Mouse (Mus musculus) liver, adult 2 months (tissue): ENCODE results near the gene Ccdc170. TPM values are rescaled to one million over a fixed set of nuclear protein-coding genes. Genes with fewer than 3 reads are reported as not detected.
A peak's percentile ranks its signal among the peaks of the same experiment; 100 is the strongest.

Experiments used
- DNase-seq: peaks from one replicate; pipeline ENCODE4 v3.0.0-alpha.2; 2011; ENCODE audit warnings: low read depth, low spot score; ENCODE audit errors: extremely low read depth
- H3K27ac ChIP-seq: fragments of 200-500 bp; replicated peaks from 2 replicates; pipeline ENCODE4 v1.5.1; 2012; ENCODE audit warnings: low read depth, mild to moderate bottlenecking, control low read depth, inconsistent platforms, low read length; ENCODE audit not compliant: insufficient read depth
- H3K27me3 ChIP-seq: fragments of 200-500 bp; 2 replicates; pipeline ENCODE4 v1.6.1; 2012; ENCODE audit warnings: mild to moderate bottlenecking, moderate library complexity, low read length, inconsistent platforms; ENCODE audit not compliant: control insufficient read depth, insufficient read depth
- H3K36me3 ChIP-seq: fragments of 200-500 bp; 2 replicates; pipeline ENCODE4 v1.6.1; 2012; ENCODE audit warnings: low read length, inconsistent platforms; ENCODE audit not compliant: control insufficient read depth, insufficient read depth
- H3K4me1 ChIP-seq: fragments of 200-500 bp; 2 replicates; pipeline ENCODE4 v1.6.1; 2011; ENCODE audit warnings: low read length; ENCODE audit not compliant: control insufficient read depth, insufficient read depth
- H3K4me3 ChIP-seq: fragments of 200-500 bp; 2 replicates; pipeline ENCODE4 v1.5.1; 2011; ENCODE audit warnings: low read depth, mild to moderate bottlenecking, control low read depth, low read length, moderate library complexity; ENCODE audit not compliant: insufficient read depth
- H3K79me2 ChIP-seq: fragments of 200-500 bp; 2 replicates; pipeline ENCODE4 v1.6.1; 2012; ENCODE audit warnings: inconsistent platforms, mild to moderate bottlenecking, low read length, moderate library complexity; ENCODE audit not compliant: control insufficient read depth, insufficient read depth
- H3K9ac ChIP-seq: fragments of 200-500 bp; 2 replicates; pipeline ENCODE4 v1.6.1; 2012; ENCODE audit warnings: low read depth, mild to moderate bottlenecking, control low read depth, inconsistent platforms, low read length
- CTCF ChIP-seq: fragments of 200-500 bp; IDR thresholded peaks from 2 replicates; pipeline ENCODE4 v1.5.1; 2011; ENCODE audit warnings: low read depth, low read length, control low read depth
- POLR2A ChIP-seq: fragments of 200-500 bp; IDR thresholded peaks from 2 replicates; pipeline ENCODE4 v1.6.1; 2011; ENCODE audit warnings: low read length, control low read depth; ENCODE audit not compliant: insufficient read depth; ENCODE audit errors: extremely low read depth
- WGBS: fragments of 180-500 bp; shearing (Covaris S2); methylation state at CpG from one replicate; pipeline ENCODE4 v1.1.7; 2018; 5-methylcytosine and 5-hydroxymethylcytosine counted together
- polyA plus RNA-seq: library from polyadenylated mRNA; depleted of rRNA; stranded (reverse); fragments of >200 nt; gene quantifications from 2 replicates; pipeline ENCODE4 v1.2.3, GENCODE M21; 2012
- total RNA-seq: library from RNA; depleted of rRNA; stranded (reverse); fragments of >200 nt; gene quantifications from 2 replicates; pipeline ENCODE4 v1.2.3, GENCODE M21; 2014

Ccdc170 gene
- total and polyA plus RNA-seq, 2 experiments, result not detected

GRCm38 (mm10) chr10:4522116-4522515 lies 39.8 kb downstream of the Ccdc170 start:
- no peaks in the 10 kb centered on the region for H3K36me3 ChIP-seq
- H3K4me1 ChIP-seq, result no peaks in the 10 kb centered on the region
- H3K9ac ChIP-seq, result no peak overlapping the region
- no peaks in the 10 kb centered on the region for H3K27me3 ChIP-seq
- no peaks in the 10 kb centered on the region for H3K79me2 ChIP-seq
- 95% methylated on average over 3 of the region's 3 CpGs for WGBS
- no peak for TF ChIP-seq POLR2A
- no peak for TF ChIP-seq CTCF
- H3K4me3 ChIP-seq, result no peak overlapping the region
- H3K27ac ChIP-seq, result no peak overlapping the region
- DNase-seq, result no peak

- no peaks in the 10 kb centered on the region for H3K27me3 ChIP-seq
- no peaks in the 10 kb centered on the region for H3K4me1 ChIP-seq
- no peak for TF ChIP-seq CTCF
- TF ChIP-seq POLR2A, result no peak
- H3K4me3 ChIP-seq, result no peak overlapping the region
- no peaks in the 10 kb centered on the region for H3K36me3 ChIP-seq
- no peaks in the 10 kb centered on the region for H3K79me2 ChIP-seq
- no peak overlapping the region for H3K9ac ChIP-seq
- no peak overlapping the region for H3K27ac ChIP-seq
- WGBS, result 75% methylated on average over 4 of the region's 4 CpGs
- no peak for DNase-seq
These were observed 40.8 kb downstream of the Ccdc170 start for GRCm38 (mm10) chr10:4523078-4523477.

- TF ChIP-seq POLR2A (no peak), CTCF (no peak)
- Histone ChIP-seq H3K27me3 (no peaks in the 10 kb centered on the region), H3K27ac (no peak overlapping the region), H3K36me3 (no peaks in the 10 kb centered on the region), H3K79me2 (no peaks in the 10 kb centered on the region), H3K9ac (no peak overlapping the region), H3K4me3 (no peak overlapping the region), H3K4me1 (no peaks in the 10 kb centered on the region)
- no peak for DNase-seq
- 78% methylated on average over 7 of the region's 7 CpGs for WGBS
These were observed 45.7 kb downstream of the Ccdc170 start for GRCm38 (mm10) chr10:4528043-4528442.

- no peaks in the 10 kb centered on the region for H3K79me2 ChIP-seq
- no peaks in the 10 kb centered on the region for H3K27me3 ChIP-seq
- peak; percentile 31 for DNase-seq
- H3K9ac ChIP-seq, result no peak overlapping the region
- no peak for TF ChIP-seq POLR2A
- no peak for TF ChIP-seq CTCF
- H3K4me1 ChIP-seq, result no peaks in the 10 kb centered on the region
- 56% methylated on average over 9 of the region's 9 CpGs for WGBS
- H3K36me3 ChIP-seq, result no peaks in the 10 kb centered on the region
- H3K27ac ChIP-seq, result no peak overlapping the region
- H3K4me3 ChIP-seq, result no peak overlapping the region
These were observed 48.4 kb downstream of the Ccdc170 start for GRCm38 (mm10) chr10:4530638-4531235.

GRCm38 (mm10) chr10:4531933-4532332 lies 49.6 kb downstream of the Ccdc170 start:
- H3K4me3 ChIP-seq, result no peak overlapping the region

GRCm38 (mm10) chr10:4532731-4533130 lies 50.4 kb downstream of the Ccdc170 start:
- DNase-seq, result no peak
- 65% methylated on average over 6 of the region's 6 CpGs for WGBS
- no peaks in the 10 kb centered on the region for H3K79me2 ChIP-seq
- H3K9ac ChIP-seq, result no peak overlapping the region
- H3K4me3 ChIP-seq, result no peak overlapping the region
- H3K27me3 ChIP-seq, result no peaks in the 10 kb centered on the region
- H3K27ac ChIP-seq, result no peak overlapping the region
- no peak for TF ChIP-seq POLR2A
- TF ChIP-seq CTCF, result no peak
- H3K36me3 ChIP-seq, result no peaks in the 10 kb centered on the region
- H3K4me1 ChIP-seq, result no peaks in the 10 kb centered on the region

More at GRCm38 (mm10) chr10:4531933-4532332, 49.6 kb downstream of the Ccdc170 start:
- H3K79me2 ChIP-seq, result no peaks in the 10 kb centered on the region
- H3K27ac ChIP-seq, result no peak overlapping the region
- 61% methylated on average over 6 of the region's 6 CpGs for WGBS
- H3K4me1 ChIP-seq, result no peaks in the 10 kb centered on the region
- H3K36me3 ChIP-seq, result no peaks in the 10 kb centered on the region
- DNase-seq, result no peak
- TF ChIP-seq POLR2A, result no peak
- TF ChIP-seq CTCF, result no peak
- no peak overlapping the region for H3K9ac ChIP-seq
- no peaks in the 10 kb centered on the region for H3K27me3 ChIP-seq
